Mouse (Mus musculus): ENCODE data around the gene Krt80. TPM values are rescaled to one million over a fixed set of nuclear protein-coding genes. Genes with fewer than 3 reads are reported as not detected.

The Krt80 gene
- polyA plus RNA-seq, 1 experiment from 2014 or later, result 26.3 TPM

DNA sequence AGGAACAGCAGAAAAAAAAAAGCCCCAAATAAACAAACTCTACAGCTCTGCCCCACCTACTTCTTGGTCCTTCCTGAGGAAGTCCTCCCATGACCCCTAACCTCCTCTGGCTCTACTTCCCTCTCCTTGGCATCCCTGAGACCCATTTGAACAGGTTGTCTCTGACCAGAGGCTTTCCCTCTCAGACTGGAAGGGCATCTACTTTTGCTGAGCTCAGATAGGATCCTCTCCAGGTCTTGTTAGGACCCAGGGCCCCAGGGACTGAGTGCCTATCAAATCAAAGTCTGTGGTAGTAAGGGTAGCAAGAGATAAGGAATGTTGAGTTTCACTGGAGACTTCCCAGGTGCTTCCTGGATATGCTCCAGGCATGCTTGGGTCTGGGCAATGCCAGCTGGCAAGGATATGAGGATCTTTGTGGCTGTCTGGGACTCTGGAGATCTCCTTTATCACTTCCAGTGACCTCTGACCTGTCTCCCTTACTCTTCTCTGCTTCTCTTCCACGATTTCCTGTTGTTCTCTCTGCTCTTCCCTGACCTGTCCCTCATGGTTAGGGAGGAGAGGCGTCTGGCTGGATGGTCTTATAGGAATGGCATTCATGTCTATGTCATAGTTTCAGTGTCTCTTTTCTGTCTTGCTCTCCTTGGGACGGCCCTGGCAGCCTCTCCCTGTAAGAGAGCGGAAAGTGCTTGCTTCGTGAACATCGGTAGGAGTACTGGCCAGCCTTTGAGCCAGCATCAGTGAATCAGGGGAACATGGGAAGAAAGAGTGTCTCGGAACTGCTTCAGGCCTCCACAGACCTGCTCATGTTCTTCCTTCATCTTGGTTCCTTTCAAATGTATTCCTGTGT, 2.4 kb upstream of the Krt80 start:
- Histone ChIP-seq H3K4me3 (ENCODE audit: low read depth, low read length) (no peak overlapping the region), H3K4me1 (ENCODE audit: insufficient read depth, low read depth, low read length) (peaks cover 36% of the 10 kb centered on the region), H3K27ac (ENCODE audit: low read length) (peak overlapping the region; percentile 94), H3K9ac (replicated peaks; ENCODE audit: low read depth) (no peak overlapping the region), H3K36me3 (ENCODE audit: insufficient read depth, low read length) (no peaks in the 10 kb centered on the region), H3K27me3 (replicated peaks; ENCODE audit: insufficient read depth, low read length) (no peaks in the 10 kb centered on the region), H3K9me3 (ENCODE audit: low read length) (no peaks in the 10 kb centered on the region), H3K4me2 (replicated peaks; ENCODE audit: low read depth, low read length) (no peak overlapping the region)
- WGBS, result 56% methylated on average over 7 of the region's 7 CpGs
- DNase-seq (ENCODE audit: low spot score) (peak; percentile 76), ATAC-seq (no peak)
- TF ChIP-seq CTCF (IDR thresholded peaks at IDR 0.05), result no peak
- no peak; the same call in 1 of the 2 replicates for TF ChIP-seq EP300 (IDR thresholded peaks at IDR 0.05)

DNA sequence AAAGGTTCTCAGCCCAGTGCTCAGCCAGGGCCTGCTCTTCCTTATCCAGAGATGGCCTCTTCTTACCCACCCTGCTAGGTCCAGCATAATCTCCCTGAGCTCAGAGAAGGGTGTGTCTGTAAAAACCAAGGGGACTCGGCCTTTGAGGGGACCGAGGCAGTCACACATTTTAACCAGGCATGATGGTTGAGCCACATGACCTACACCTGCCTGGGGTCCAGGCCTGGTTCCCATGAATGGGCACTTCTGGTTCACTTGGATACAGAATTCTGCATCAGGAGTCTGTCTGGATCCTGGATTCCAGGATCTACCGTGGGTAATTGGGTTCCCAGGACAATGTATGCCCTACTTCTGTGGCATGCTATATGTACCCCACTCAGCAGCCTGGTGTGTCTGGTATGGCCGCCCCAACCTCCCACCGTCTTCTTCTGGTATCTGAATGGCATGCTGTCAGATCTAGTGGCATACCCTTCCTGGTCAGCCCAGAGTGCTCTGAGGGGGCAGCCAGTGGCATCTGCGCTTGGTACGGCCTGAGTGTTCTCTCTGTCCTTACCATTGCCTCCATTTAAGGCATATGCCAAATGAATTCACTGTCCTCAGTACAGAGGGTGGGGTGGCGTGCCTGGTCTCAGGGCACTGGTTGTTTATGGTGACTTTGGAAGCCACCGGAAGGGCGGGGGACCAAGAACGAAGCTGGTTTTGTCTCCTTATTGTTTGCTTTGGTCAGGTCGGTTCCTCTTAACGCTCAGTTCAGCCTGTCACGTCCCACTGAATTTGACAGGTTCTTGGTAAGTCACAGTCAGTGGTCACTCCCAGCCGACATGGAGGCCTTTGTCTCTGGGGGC, 1.4 kb upstream of the Krt80 start:
- Histone ChIP-seq H3K9me3 (ENCODE audit: low read length) (no peaks in the 10 kb centered on the region), H3K4me1 (ENCODE audit: insufficient read depth, low read depth, low read length) (peaks cover 39% of the 10 kb centered on the region), H3K4me2 (replicated peaks; ENCODE audit: low read depth, low read length) (no peak overlapping the region), H3K27ac (ENCODE audit: low read length) (peak overlapping the region; percentile 94), H3K36me3 (ENCODE audit: insufficient read depth, low read length) (no peaks in the 10 kb centered on the region), H3K9ac (replicated peaks; ENCODE audit: low read depth) (no peak overlapping the region), H3K4me3 (ENCODE audit: low read depth, low read length) (no peak overlapping the region), H3K27me3 (replicated peaks; ENCODE audit: insufficient read depth, low read length) (no peaks in the 10 kb centered on the region)
- peak; percentile 84 for TF ChIP-seq EP300 (IDR thresholded peaks at IDR 0.05)
- no peak for TF ChIP-seq CTCF (IDR thresholded peaks at IDR 0.05)
- DNase-seq (ENCODE audit: low spot score) (peak; percentile 77), ATAC-seq (peak; percentile 11)
- 66% methylated on average over 15 of the region's 15 CpGs for WGBS

DNA sequence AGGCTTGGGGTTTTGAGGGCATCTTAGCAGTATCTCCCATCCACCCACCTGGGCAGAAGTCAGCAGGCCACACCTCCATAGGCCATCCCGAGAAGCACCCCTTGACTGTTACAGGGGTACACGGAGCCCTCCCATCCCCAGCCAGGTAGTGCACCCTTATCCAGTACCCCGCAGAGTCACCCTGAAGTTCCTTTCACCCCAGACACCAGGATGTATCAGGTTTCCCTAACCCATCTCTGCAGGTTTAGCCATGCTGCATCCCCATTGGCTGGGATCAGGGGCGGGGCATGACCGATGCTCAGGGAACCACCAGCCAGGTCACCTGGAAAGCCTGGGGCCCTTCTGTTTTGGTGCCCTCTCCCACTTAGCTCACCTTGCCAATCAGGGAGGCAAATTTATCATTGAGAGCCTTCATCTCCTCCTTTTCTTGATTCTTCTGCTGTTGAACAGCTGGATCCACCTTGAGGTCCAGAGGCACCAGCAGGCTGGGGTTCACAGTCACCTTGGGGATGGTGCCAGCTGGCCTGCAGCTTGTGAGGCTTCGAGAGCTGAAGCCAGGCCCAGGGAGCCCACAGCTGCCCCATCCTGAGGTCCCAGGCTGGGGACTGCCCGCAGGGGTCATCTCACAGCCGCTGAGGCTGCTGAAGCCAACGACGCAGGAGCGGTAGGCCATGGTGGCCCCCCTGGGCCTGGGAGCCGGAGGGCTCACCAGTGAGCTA, 421 bp downstream of the Krt80 start:
- Histone ChIP-seq H3K4me2 (replicated peaks; ENCODE audit: low read depth, low read length) (peak overlapping the region; percentile 40), H3K9me3 (ENCODE audit: low read length) (no peaks in the 10 kb centered on the region), H3K9ac (replicated peaks; ENCODE audit: low read depth) (peak overlapping the region; percentile 29), H3K27ac (ENCODE audit: low read length) (peak overlapping the region; percentile 94), H3K36me3 (ENCODE audit: insufficient read depth, low read length) (no peaks in the 10 kb centered on the region), H3K27me3 (replicated peaks; ENCODE audit: insufficient read depth, low read length) (no peaks in the 10 kb centered on the region), H3K4me3 (ENCODE audit: low read depth, low read length) (no peak overlapping the region), H3K4me1 (ENCODE audit: insufficient read depth, low read depth, low read length) (peaks cover 40% of the 10 kb centered on the region)
- peak; percentile 15; the same call in 1 of the 2 replicates for ATAC-seq
- WGBS, result 32% methylated on average over 12 of the region's 12 CpGs
- peak; percentile 41 for DNase-seq (ENCODE audit: low spot score)
- no peak for TF ChIP-seq EP300 (IDR thresholded peaks at IDR 0.05)
- no peak for TF ChIP-seq CTCF (IDR thresholded peaks at IDR 0.05)

DNA sequence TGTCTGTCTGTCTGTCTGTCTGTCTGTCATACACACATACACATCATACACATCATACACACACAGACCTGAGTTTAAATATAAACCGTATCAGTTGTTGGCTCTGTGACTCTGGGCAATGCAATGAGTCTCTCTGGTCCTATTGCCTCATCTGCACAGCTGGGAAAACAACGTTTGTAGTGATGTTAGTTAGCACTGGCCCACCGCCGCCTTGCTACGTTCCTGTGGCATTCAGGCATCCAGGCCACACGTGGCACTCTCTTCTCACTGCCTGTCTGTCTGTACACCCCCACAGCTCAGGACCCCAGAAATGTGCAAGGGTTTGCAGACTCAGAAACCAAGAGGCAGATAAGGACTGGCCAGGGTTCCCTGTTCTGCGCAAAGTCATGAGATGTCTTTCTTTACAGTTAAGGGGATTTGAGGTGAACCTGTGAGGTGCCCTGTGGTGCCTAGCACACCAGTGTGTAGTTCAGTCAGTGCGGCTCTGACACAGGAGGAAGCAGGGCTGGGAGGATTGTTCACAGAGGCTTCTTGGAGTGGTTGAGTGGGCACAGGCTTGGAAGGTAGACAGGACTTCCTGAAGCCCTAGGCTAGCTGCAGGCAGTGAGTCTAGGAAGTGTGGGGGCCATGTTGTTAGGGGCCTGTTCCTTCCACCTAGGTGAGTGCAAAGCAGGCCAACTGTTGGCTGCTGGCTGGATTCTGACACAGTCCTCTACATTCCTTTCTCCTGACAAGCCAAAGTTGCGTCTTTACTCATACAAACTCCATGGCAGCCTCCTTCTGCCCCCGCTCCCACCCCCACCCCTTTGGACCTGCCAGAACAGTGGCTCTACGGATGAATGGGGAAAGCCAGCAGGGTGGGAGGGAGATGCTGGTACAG, 1.2 kb downstream of the Krt80 start:
- Histone ChIP-seq H3K9ac (replicated peaks; ENCODE audit: low read depth) (peak overlapping the region; percentile 9; the same call in 1 of the 2 replicates), H3K4me1 (ENCODE audit: insufficient read depth, low read depth, low read length) (peaks cover 36% of the 10 kb centered on the region), H3K27ac (ENCODE audit: low read length) (peak overlapping the region; percentile 94), H3K4me3 (ENCODE audit: low read depth, low read length) (no peak overlapping the region), H3K36me3 (ENCODE audit: insufficient read depth, low read length) (no peaks in the 10 kb centered on the region), H3K27me3 (replicated peaks; ENCODE audit: insufficient read depth, low read length) (no peaks in the 10 kb centered on the region), H3K9me3 (ENCODE audit: low read length) (no peaks in the 10 kb centered on the region), H3K4me2 (replicated peaks; ENCODE audit: low read depth, low read length) (peak overlapping the region; percentile 40)
- ATAC-seq (peak; percentile 27), DNase-seq (ENCODE audit: low spot score) (peak; percentile 81)
- WGBS, result 46% methylated on average over 11 of the region's 11 CpGs
- TF ChIP-seq EP300 (IDR thresholded peaks at IDR 0.05) (peak; percentile 47), CTCF (IDR thresholded peaks at IDR 0.05) (no peak)

DNA sequence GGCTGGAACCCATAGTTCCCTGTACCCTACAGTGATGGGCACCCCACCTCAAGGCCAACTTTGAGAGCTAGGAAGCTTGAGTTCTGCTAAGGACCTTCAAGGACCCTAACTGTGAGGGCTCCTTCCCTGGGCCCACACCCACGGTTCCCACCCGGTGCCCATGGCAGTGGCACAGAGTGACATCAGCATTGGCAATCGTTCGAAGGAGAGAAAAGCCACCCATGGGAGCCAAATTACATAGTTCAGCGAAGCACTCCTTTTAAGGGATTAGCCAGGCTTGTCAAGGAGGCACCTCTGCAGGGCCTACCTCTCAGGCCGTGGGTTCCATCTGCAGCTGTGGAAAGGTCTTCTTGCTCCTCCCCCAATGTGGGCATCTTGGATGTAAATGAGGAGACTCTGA, 1.9 kb downstream of the Krt80 start:
- no peaks in the 10 kb centered on the region for H3K36me3 ChIP-seq (ENCODE audit: insufficient read depth, low read length)
- DNase-seq (ENCODE audit: low spot score), result no peak
- TF ChIP-seq EP300 (IDR thresholded peaks at IDR 0.05) (no peak), CTCF (IDR thresholded peaks at IDR 0.05) (no peak)
- no peak overlapping the region for H3K4me3 ChIP-seq (ENCODE audit: low read depth, low read length)
- no peaks in the 10 kb centered on the region for H3K9me3 ChIP-seq (ENCODE audit: low read length)
- peak overlapping the region; percentile 11; the same call in 1 of the 2 replicates for H3K4me2 ChIP-seq (replicated peaks; ENCODE audit: low read depth, low read length)
- no peaks in the 10 kb centered on the region for H3K27me3 ChIP-seq (replicated peaks; ENCODE audit: insufficient read depth, low read length)
- peaks cover 36% of the 10 kb centered on the region for H3K4me1 ChIP-seq (ENCODE audit: insufficient read depth, low read depth, low read length)
- peak overlapping the region; percentile 94; the same call in 1 of the 2 replicates for H3K27ac ChIP-seq (ENCODE audit: low read length)
- 59% methylated on average over 6 of the region's 6 CpGs for WGBS
- no peak for ATAC-seq
- H3K9ac ChIP-seq (replicated peaks; ENCODE audit: low read depth), result no peak overlapping the region

All from lung, postnatal 0 days (tissue).